Mouse (Mus musculus): ENCODE data around the gene Atp11b.

- TF ChIP-seq CTCF (IDR thresholded peaks at IDR 0.05; ENCODE audit: low read depth, low read length) (peak; percentile 59), POLR2A (IDR thresholded peaks at IDR 0.05; ENCODE audit: insufficient read depth, low read length) (no peak), EP300 (IDR thresholded peaks at IDR 0.05; ENCODE audit: insufficient read depth, low read depth, low read length) (no peak)
These were observed 3.6 kb upstream of the Atp11b start for GRCm38 (mm10) chr3:35750286-35750685.
